8 mouse cellular contexts compared by ENCODE assay signal in the genomic region with DNA sequence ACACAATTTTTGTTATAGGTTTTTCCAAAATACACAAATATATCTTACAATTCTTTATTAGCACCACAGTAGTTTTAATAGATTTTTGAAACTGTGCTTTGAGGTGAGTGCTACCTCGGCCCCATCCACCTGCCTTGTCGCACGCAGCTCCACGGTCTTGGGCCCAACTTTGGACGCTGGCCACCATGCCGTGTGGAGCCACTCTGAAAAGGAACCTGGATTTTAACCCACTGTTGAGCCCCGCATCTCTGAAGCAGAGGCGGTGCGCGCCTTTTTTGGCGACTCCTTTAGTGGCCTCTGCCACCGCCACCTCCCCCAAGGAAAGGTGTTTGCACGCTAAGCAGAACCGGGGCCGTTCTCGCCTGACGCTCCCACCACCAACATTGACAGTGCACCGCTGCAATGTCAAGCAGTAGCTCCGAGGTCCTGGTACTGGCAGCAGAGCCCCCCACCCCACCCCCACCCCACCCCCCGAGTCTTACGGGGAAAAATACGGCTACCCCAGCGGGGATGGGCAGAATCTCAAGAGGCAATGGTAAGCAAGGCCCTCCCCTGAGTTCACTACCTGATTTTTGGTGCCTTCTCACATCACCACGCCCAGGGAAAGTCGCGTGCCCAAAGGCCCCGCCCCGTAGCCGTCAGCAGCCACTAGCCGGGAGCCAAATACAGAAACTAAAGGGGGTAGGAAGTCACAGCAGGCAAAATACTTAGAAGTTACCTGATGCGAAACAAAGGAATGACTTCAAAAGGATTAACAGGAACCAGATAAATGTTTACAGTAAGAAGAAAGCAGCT. TPM values are rescaled to one million over a fixed set of nuclear protein-coding genes. Genes with fewer than 3 reads are reported as not detected.
DNase-seq lines count a peak whose midpoint lies in the region; ATAC-seq and TF ChIP-seq lines count a peak whose summit lies in the region.

No protein-coding gene starts in this region.

- 8% methylated on average over 31 of the region's 31 CpGs for WGBS in kidney, adult 2 months
- WGBS in embryonic facial prominence, embryonic 12.5 days, result 12% methylated on average over 31 of the region's 31 CpGs
- 7% methylated on average over 31 of the region's 31 CpGs for WGBS in lung, embryonic 16.5 days

- H3K4me2 ChIP-seq in embryonic facial prominence, embryonic 12.5 days (replicated peaks), result peak overlapping the region; percentile 64
- peak overlapping the region; percentile 78 for H3K4me2 ChIP-seq in lung, embryonic 16.5 days (ENCODE audit: low read depth, low read length)

- no peak for ATAC-seq in embryonic facial prominence, embryonic 12.5 days (ENCODE audit: insufficient number of reproducible peaks, insufficient read depth, low FRiP score, low TSS enrichment)
- peak; percentile 62 for ATAC-seq in lung, embryonic 16.5 days (ENCODE audit: low read depth)
- peak; percentile 99 for ATAC-seq in neutrophil, adult 5-6 weeks (ENCODE audit: extremely low read depth, insufficient number of reproducible peaks, low FRiP score, poor library complexity, severe bottlenecking)

- no peaks in the 10 kb centered on the region for H3K9me3 ChIP-seq in embryonic facial prominence, embryonic 12.5 days
- no peaks in the 10 kb centered on the region for H3K9me3 ChIP-seq in lung, embryonic 16.5 days (ENCODE audit: control insufficient read depth, low read length)

- H3K36me3 ChIP-seq in kidney, adult 2 months (ENCODE audit: control insufficient read depth, insufficient read depth, low read length), result no peaks in the 10 kb centered on the region
- no peaks in the 10 kb centered on the region for H3K36me3 ChIP-seq in embryonic facial prominence, embryonic 12.5 days
- no peaks in the 10 kb centered on the region for H3K36me3 ChIP-seq in lung, embryonic 16.5 days (ENCODE audit: control insufficient read depth, insufficient read depth, low read length)

- peak; percentile 2 for DNase-seq in kidney, adult 2 months
- DNase-seq in kidney, adult 18-20 months, result no peak
- DNase-seq in induced T-regulatory cell, adult 2 months (ENCODE audit: low read depth), result peak; percentile 88
- DNase-seq in frontal cortex, postnatal 36 days (ENCODE audit: low spot score in 2 of 2), result no peak
- DNase-seq in urinary bladder, postnatal 10 days (ENCODE audit: low spot score), result no peak

- no peak for TF ChIP-seq POLR2A in kidney, adult 2 months (IDR thresholded peaks at IDR 0.05; ENCODE audit: low read depth, low read length)

- H3K27ac ChIP-seq in kidney, adult 2 months (ENCODE audit: insufficient read depth, low read depth, low read length), result no peak overlapping the region
- H3K27ac ChIP-seq in embryonic facial prominence, embryonic 12.5 days, result no peak overlapping the region
- no peak overlapping the region for H3K27ac ChIP-seq in lung, embryonic 16.5 days (ENCODE audit: low read length)

- no peak for TF ChIP-seq CTCF in kidney, adult 2 months (conservative IDR thresholded peaks at IDR 0.05; ENCODE audit: insufficient read depth, insufficient read length, low read depth, low read length)

- H3K27me3 ChIP-seq in kidney, adult 2 months (replicated peaks; ENCODE audit: control insufficient read depth, insufficient read depth, low read length), result no peaks in the 10 kb centered on the region
- no peaks in the 10 kb centered on the region for H3K27me3 ChIP-seq in embryonic facial prominence, embryonic 12.5 days
- H3K27me3 ChIP-seq in lung, embryonic 16.5 days (ENCODE audit: control insufficient read depth, insufficient read depth, low read depth, low read length), result no peaks in the 10 kb centered on the region

- H3K4me3 ChIP-seq in kidney, adult 2 months (ENCODE audit: insufficient read depth, low read depth, low read length), result peak overlapping the region; percentile 55
- H3K4me3 ChIP-seq in embryonic facial prominence, embryonic 12.5 days, result peak overlapping the region; percentile 35
- H3K4me3 ChIP-seq in lung, embryonic 16.5 days (ENCODE audit: low read length), result peak overlapping the region; percentile 48

- no peaks in the 10 kb centered on the region for H3K4me1 ChIP-seq in kidney, adult 2 months (ENCODE audit: control insufficient read depth, insufficient read depth, low read length)
- H3K4me1 ChIP-seq in embryonic facial prominence, embryonic 12.5 days, result no peaks in the 10 kb centered on the region
- H3K4me1 ChIP-seq in lung, embryonic 16.5 days (replicated peaks; ENCODE audit: control insufficient read depth, insufficient read depth, low read length), result no peaks in the 10 kb centered on the region

- H3K9ac ChIP-seq in embryonic facial prominence, embryonic 12.5 days, result peak overlapping the region; percentile 47
- peak overlapping the region; percentile 61 for H3K9ac ChIP-seq in lung, embryonic 16.5 days (ENCODE audit: low read length)

RNA-seq across cellular contexts. Expression of a gene that starts 13.4 kb away (rescaled TPM):
- polyA plus RNA-seq in kidney, adult 2 months (2012; rRNA removed), result 0.24 and 0.42 TPM in 2 replicates
- 3.3 TPM in 2 replicates for polyA plus RNA-seq in embryonic facial prominence, embryonic 12.5 days (2016; fragmentation: Nextera tagmentation; extraction: Ambion mirVana)
- polyA plus RNA-seq in lung, embryonic 16.5 days (2015; fragmentation: Nextera tagmentation; extraction: Ambion mirVana), result 2.7 and 2.9 TPM in 2 replicates
- 13.8 and 16.5 TPM in 2 replicates for total RNA-seq in neutrophil, adult 5-6 weeks (2017)

RNA-seq across cellular contexts. Expression of a gene that starts 52.9 kb away (rescaled TPM):
- polyA plus RNA-seq in kidney, adult 2 months (2012; rRNA removed), result 0.76 and 0.80 TPM in 2 replicates
- polyA plus RNA-seq in embryonic facial prominence, embryonic 12.5 days (2016; fragmentation: Nextera tagmentation; extraction: Ambion mirVana), result 2.8 and 3.3 TPM in 2 replicates
- 6.9 and 8.8 TPM in 2 replicates for polyA plus RNA-seq in lung, embryonic 16.5 days (2015; fragmentation: Nextera tagmentation; extraction: Ambion mirVana)
- total RNA-seq in neutrophil, adult 5-6 weeks (2017), result 3.8 and 5.6 TPM in 2 replicates

RNA-seq across cellular contexts. Expression of a gene that starts 58.5 kb away (rescaled TPM):
- not detected in 2 replicates for polyA plus RNA-seq in kidney, adult 2 months (2012; rRNA removed)
- not detected in 2 replicates for polyA plus RNA-seq in embryonic facial prominence, embryonic 12.5 days (2016; fragmentation: Nextera tagmentation; extraction: Ambion mirVana)
- polyA plus RNA-seq in lung, embryonic 16.5 days (2015; fragmentation: Nextera tagmentation; extraction: Ambion mirVana), result not detected in 2 replicates
- not detected in 2 replicates for total RNA-seq in neutrophil, adult 5-6 weeks (2017)

Comparison
In these comparisons a context has a peak if more than half of its experiments do, and no peak if none do; other contexts are left out.
1. DNase-seq: peak in kidney, adult 2 months (single experiment) and induced T-regulatory cell, adult 2 months (single experiment); none in kidney, adult 18-20 months (single experiment), frontal cortex, postnatal 36 days (0 of 2) and urinary bladder, postnatal 10 days (single experiment).
2. Peak in every context shown above with its lines, with median percentiles within 50 percentile points of each other: H3K4me3 ChIP-seq.